Mouse (Mus musculus) intestine, embryonic 15.5 days (tissue): ENCODE measurements around the gene 9330159F19Rik. TPM values are rescaled to one million over a fixed set of nuclear protein-coding genes. Genes with fewer than 3 reads are reported as not detected.
A peak's percentile ranks its signal among the peaks of the same experiment; 100 is the strongest.

Experiments used
- ATAC-seq: fragments of 200-750 bp; cut with Nextera tagmentation; 2 replicates; pipeline ENCODE4 v1.8.0; 2017; ENCODE audit warnings: moderate TSS enrichment, moderate library complexity
- H3K27ac ChIP-seq: fragments of 300-500 bp; sonication (generic); 2 replicates; pipeline ENCODE4 v1.5.1; 2015; ENCODE audit warnings: mild to moderate bottlenecking, inconsistent platforms
- H3K27me3 ChIP-seq: fragments of 300-500 bp; sonication (generic); replicated peaks from 2 replicates; pipeline ENCODE4 v1.6.1; 2015; ENCODE audit warnings: inconsistent platforms
- H3K36me3 ChIP-seq: fragments of 300-500 bp; sonication (generic); 2 replicates; pipeline ENCODE4 v1.6.1; 2015; ENCODE audit warnings: inconsistent platforms
- H3K4me1 ChIP-seq: fragments of 300-500 bp; sonication (generic); replicated peaks from 2 replicates; pipeline ENCODE4 v1.6.1; 2015; ENCODE audit warnings: inconsistent platforms
- H3K4me2 ChIP-seq: fragments of 300-500 bp; sonication (generic); replicated peaks from 2 replicates; pipeline ENCODE4 v1.6.1; 2015; ENCODE audit warnings: mild to moderate bottlenecking, inconsistent platforms
- H3K4me3 ChIP-seq: fragments of 300-500 bp; sonication (generic); replicated peaks from 2 replicates; pipeline ENCODE4 v1.5.1; 2015; ENCODE audit warnings: inconsistent platforms
- H3K9ac ChIP-seq: fragments of 300-500 bp; sonication (generic); 2 replicates; pipeline ENCODE4 v1.6.1; 2015; ENCODE audit warnings: inconsistent platforms
- H3K9me3 ChIP-seq: fragments of 300-500 bp; sonication (generic); 2 replicates; pipeline ENCODE4 v1.6.1; 2016; ENCODE audit warnings: inconsistent platforms
- WGBS: fragments of 180-500 bp; shearing (Covaris S2); methylation state at CpG from one replicate; pipeline ENCODE4 v1.1.7; 2015; 5-methylcytosine and 5-hydroxymethylcytosine counted together
- polyA plus RNA-seq: library from polyadenylated mRNA; unstranded; fragments of >200 nt; fragmentation: Nextera tagmentation; extraction: Ambion mirVana; gene quantifications from 2 replicates; pipeline ENCODE4 v1.2.1, GENCODE M21; 2015

Gene 9330159F19Rik
- polyA plus RNA-seq, 1 experiment from 2014 or later: 1.3 TPM

DNA sequence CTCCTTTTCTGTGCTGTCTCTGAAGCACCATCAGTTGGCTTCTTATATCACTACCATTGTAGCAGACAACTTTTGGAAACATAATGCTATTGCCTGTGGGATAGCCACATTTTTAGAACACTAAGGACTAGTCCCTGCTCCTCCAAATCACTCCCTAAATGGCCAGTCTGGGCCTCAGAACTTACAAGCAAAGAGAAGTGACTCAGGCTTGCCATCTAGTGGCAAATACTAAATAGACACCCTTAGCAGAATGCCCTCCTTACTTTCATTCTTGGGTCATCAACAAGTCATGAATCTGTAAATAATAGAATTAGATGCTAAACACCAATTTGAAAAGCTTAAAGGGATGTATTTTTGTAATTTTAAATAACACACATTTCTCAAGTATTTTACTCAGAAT lies 4.7 kb upstream of the 9330159F19Rik start:
- H3K36me3 ChIP-seq: no peaks in the 10 kb centered on the region
- H3K4me3 ChIP-seq: no peak overlapping the region
- H3K4me1 ChIP-seq: no peaks in the 10 kb centered on the region
- H3K27me3 ChIP-seq: no peaks in the 10 kb centered on the region
- no peaks in the 10 kb centered on the region for H3K9me3 ChIP-seq
- H3K9ac ChIP-seq: no peak overlapping the region
- no peak overlapping the region for H3K27ac ChIP-seq
- H3K4me2 ChIP-seq: no peak overlapping the region
- 0 out of 2 replicates have a peak, but pooled peaks have one; percentile 59 for ATAC-seq

DNA sequence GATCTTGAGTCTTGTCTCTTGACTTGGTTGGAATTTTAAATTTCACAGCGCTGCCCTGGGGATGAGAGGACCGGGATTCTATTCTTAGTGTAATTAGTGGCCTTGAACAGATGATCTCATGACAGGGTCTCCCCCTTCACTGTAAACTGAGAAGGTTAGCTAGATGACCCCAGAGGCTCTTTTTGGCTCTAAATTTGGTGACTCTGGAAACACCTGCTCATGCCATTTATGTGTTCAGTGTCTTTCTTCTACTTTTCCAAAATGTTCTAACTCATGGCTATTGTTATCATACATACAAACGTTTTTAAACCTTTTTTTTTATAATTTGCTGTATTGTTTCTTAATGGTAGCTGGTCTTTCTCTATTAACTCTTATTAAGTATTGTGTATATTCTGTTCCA lies 2.7 kb upstream of the 9330159F19Rik start:
- WGBS: 54% methylated on average over 3 of the region's 3 CpGs
- no peak overlapping the region for H3K4me3 ChIP-seq

DNA sequence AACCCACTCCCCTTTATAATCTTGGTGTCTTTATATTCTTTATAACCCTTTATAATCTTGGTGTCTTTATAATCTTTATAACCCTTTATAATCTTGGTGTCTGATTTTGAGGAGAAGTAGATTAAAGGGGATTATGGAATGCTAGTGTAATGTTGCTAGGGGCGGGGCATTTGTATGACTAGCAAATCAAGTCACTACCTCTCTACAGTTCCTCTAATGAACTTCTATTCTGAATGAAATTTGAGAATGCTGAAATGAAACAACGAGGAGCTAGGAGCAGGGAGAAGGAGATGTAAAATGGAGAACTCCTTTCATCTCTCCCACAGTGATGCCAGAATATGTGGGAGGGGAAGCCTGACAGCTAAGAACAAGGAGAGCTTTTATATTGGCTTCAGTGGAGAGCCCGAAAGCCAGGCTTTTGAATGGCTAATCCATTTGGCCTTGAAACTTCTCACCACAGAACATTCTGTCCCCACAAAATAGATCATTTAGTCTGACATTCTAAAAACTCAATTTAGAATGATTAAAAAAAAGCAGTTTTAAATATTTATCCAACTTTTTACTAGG lies 2.2 kb downstream of the 9330159F19Rik start:
- Histone ChIP-seq H3K27ac (no peak overlapping the region), H3K36me3 (no peaks in the 10 kb centered on the region), H3K4me1 (no peaks in the 10 kb centered on the region), H3K27me3 (no peaks in the 10 kb centered on the region), H3K4me2 (no peak overlapping the region), H3K4me3 (no peak overlapping the region), H3K9me3 (no peaks in the 10 kb centered on the region), H3K9ac (no peak overlapping the region)
- ATAC-seq: no peak
- 70% methylated on average over 3 of the region's 3 CpGs for WGBS

More for the DNA sequence above, 2.7 kb upstream of the 9330159F19Rik start:
- H3K27me3 ChIP-seq: no peaks in the 10 kb centered on the region
- H3K36me3 ChIP-seq: no peaks in the 10 kb centered on the region
- H3K4me2 ChIP-seq: no peak overlapping the region
- H3K9me3 ChIP-seq: no peaks in the 10 kb centered on the region
- H3K4me1 ChIP-seq: no peaks in the 10 kb centered on the region
- no peak for ATAC-seq
- no peak overlapping the region for H3K27ac ChIP-seq
- H3K9ac ChIP-seq: no peak overlapping the region

DNA sequence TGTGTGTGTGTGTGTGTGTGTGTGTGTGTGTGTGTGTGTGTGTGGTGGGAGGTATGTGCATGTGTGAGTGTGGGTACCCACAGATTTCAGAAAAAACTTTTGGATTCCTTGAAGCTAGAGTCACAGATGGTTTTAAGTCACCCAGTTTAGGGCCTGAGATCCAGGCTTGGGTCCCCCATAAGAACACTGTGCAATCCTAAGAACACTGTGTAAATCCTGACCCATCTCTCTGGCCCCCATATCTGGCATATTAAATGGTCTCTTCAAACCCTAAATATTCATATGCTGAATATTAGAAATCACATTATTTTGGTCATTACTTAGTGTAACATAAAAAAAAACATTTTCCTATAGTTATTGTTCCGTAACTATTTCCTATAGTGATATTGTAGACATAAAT lies 5.6 kb downstream of the 9330159F19Rik start:
- no peak for ATAC-seq
- no peaks in the 10 kb centered on the region for H3K9me3 ChIP-seq
- no peaks in the 10 kb centered on the region for H3K4me1 ChIP-seq
- no peak overlapping the region for H3K4me2 ChIP-seq
- H3K27me3 ChIP-seq: no peaks in the 10 kb centered on the region
- H3K4me3 ChIP-seq: no peak overlapping the region
- H3K9ac ChIP-seq: no peak overlapping the region
- no peaks in the 10 kb centered on the region for H3K36me3 ChIP-seq
- 86% methylated on average over 1 of the region's 1 CpGs for WGBS
- no peak overlapping the region for H3K27ac ChIP-seq

DNA sequence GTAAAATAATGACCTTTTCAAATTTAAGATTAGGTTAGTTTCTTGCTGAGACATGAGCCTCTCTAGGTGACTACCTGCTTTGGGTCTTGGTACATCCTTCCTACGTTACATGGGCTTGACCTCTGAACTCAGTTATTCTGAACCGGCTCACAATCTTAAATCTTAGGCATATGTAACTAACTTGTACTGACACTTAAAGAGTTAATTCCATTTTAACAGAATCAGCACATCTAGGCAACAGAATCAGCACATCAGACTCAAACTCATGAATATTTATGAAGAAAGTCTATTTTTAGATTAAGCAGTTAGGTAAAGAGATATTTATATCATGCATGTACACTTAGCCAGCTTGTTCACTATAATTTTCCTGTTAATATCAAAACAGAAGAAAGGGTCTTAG lies 6.0 kb downstream of the 9330159F19Rik start:
- WGBS: 72% methylated on average over 2 of the region's 2 CpGs

DNA sequence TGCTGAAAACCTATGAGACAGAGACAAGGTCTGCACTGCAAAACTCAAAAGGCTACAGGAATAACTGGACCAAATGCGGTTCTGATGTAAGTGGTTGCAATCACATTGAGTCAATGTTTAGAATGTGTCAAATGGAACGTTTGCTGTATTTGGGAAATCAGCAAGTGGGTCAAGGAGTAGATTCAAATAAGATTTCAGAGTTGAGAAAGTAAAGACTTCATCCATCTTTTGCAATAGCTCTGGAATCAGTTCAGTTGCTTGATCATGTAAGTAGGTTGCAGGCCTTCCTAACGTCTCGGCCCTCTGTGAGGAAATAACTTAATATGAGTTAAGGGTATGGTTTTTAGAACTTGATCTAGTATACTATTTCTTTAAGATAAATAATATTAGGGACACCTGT lies 13.9 kb downstream of the 9330159F19Rik start:
- no peak for ATAC-seq
- Histone ChIP-seq H3K36me3 (no peaks in the 10 kb centered on the region), H3K9ac (no peak overlapping the region), H3K27ac (no peak overlapping the region), H3K4me2 (no peak overlapping the region), H3K4me3 (no peak overlapping the region), H3K9me3 (no peaks in the 10 kb centered on the region), H3K27me3 (no peaks in the 10 kb centered on the region), H3K4me1 (no peaks in the 10 kb centered on the region)
- 87% methylated on average over 4 of the region's 4 CpGs for WGBS

More for the DNA sequence above, 6.0 kb downstream of the 9330159F19Rik start:
- H3K4me1 ChIP-seq: no peaks in the 10 kb centered on the region
- no peak overlapping the region for H3K9ac ChIP-seq
- H3K36me3 ChIP-seq: no peaks in the 10 kb centered on the region
- H3K27me3 ChIP-seq: no peaks in the 10 kb centered on the region
- no peak overlapping the region for H3K4me3 ChIP-seq
- no peak overlapping the region for H3K27ac ChIP-seq
- H3K4me2 ChIP-seq: no peak overlapping the region
- H3K9me3 ChIP-seq: no peaks in the 10 kb centered on the region
- no peak for ATAC-seq

DNA sequence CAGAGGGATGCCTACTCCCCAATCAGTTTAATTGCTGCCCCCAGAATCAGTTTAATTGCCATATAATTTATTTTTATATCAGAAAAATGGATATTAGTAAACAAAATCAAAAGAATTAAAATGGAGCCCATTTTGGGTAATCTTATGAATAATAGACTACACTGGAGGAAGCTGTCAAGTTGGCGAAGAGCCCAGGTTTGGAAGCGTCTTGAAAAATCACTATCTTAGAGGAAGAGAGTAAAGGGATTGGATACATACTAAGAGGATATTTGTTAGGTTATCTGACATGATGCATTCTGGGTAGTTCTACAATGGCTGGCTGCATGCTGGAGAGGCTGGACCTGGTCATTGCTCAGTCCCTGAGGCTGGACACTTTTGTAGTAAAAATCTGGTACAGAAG lies 19.8 kb downstream of the 9330159F19Rik start:
- H3K4me1 ChIP-seq: no peaks in the 10 kb centered on the region
- H3K27me3 ChIP-seq: no peaks in the 10 kb centered on the region
- H3K9ac ChIP-seq: no peak overlapping the region
- no peaks in the 10 kb centered on the region for H3K36me3 ChIP-seq
- no peak overlapping the region for H3K27ac ChIP-seq
- ATAC-seq: no peak
- no peak overlapping the region for H3K4me2 ChIP-seq
- no peaks in the 10 kb centered on the region for H3K9me3 ChIP-seq
- no peak overlapping the region for H3K4me3 ChIP-seq
- 59% methylated on average over 2 of the region's 2 CpGs for WGBS

Other genes starting within 250 kb of the 9330159F19Rik start
- gene 2310057J18Rik, start 225.3 kb upstream of the 9330159F19Rik start, polyA plus RNA-seq: not detected in 2 replicates
- gene Soga3, start 67.8 kb upstream of the 9330159F19Rik start, polyA plus RNA-seq: 3.2 and 3.6 TPM in 2 replicates
- gene Gm49353, start 12.7 kb upstream of the 9330159F19Rik start, polyA plus RNA-seq: 0.81 TPM in 1 of 2 replicates, not detected in the other
- gene Echdc1, start 101.6 kb downstream of the 9330159F19Rik start, polyA plus RNA-seq: 41.4 and 42.8 TPM in 2 replicates
- gene Rnf146, start 150.8 kb downstream of the 9330159F19Rik start, polyA plus RNA-seq: 40.8 and 41.7 TPM in 2 replicates